Mouse (Mus musculus): ENCODE results near the gene Rag1. TPM values are rescaled to one million over a fixed set of nuclear protein-coding genes. Genes with fewer than 3 reads are reported as not detected.

The Rag1 gene
- total and polyA plus RNA-seq, 3 experiments = not detected

- Histone ChIP-seq H3K27ac (ENCODE audit: insufficient read depth, low read depth) (no peak overlapping the region), H3K9ac (ENCODE audit: insufficient read depth, low read depth) (no peak overlapping the region), H3K36me3 (replicated peaks in 1 of 2; ENCODE audit: control insufficient read depth in 1 of 2, insufficient read depth in 1 of 2, low read length in 1 of 2) (peaks cover 57 to 84% of the 10 kb centered on the region in 2 experiments), H3K79me2 (replicated peaks; ENCODE audit: control insufficient read depth, extremely low read depth, insufficient read depth, poor library complexity, severe bottlenecking) (no peaks in the 10 kb centered on the region), H3K27me3 (replicated peaks) (no peaks in the 10 kb centered on the region), H3K4me3 (replicated peaks in 1 of 3; ENCODE audit: low read depth in 2 of 3, low read length in 2 of 3, poor library complexity in 1 of 3) (no peak overlapping the region), H3K4me2 (ENCODE audit: insufficient read depth, low read depth, poor library complexity, severe bottlenecking) (no peak overlapping the region), H3K4me1 (ENCODE audit: control insufficient read depth in 1 of 2, insufficient read depth in 2 of 2) (peaks cover 0 to 2% of the 10 kb centered on the region in 2 experiments; a peak in 1 of 4 replicates), H3K9me3 (replicated peaks; ENCODE audit: low read length) (no peaks in the 10 kb centered on the region)
- in situ Hi-C loops (cut with MboI; ENCODE audit: low pct_ligation_motif_present, low pct_unique_long_range_greater_than_20kb, low sequenced_read_pairs) = no loop called here
- TF ChIP-seq IRF4 (IDR thresholded peaks at IDR 0.05; ENCODE audit: low read depth, low read length) (no peak), CTCF (conservative IDR thresholded peaks at IDR 0.05 in 1 of 2, IDR thresholded peaks at IDR 0.05 in 1 of 2; ENCODE audit: low read depth in 2 of 2, low read length in 2 of 2) (peak in 1 of 2 experiments; percentile 72; a peak in 3 of 4 replicates), POLR2AphosphoS2 (IDR thresholded peaks at IDR 0.05; ENCODE audit: low read depth, low read length) (no peak), UBTF (IDR thresholded peaks at IDR 0.05; ENCODE audit: low read depth, low read length) (no peak), ETS1 (conservative IDR thresholded peaks at IDR 0.05; ENCODE audit: low read depth, low read length) (no peak), ZKSCAN1 (IDR thresholded peaks at IDR 0.05; ENCODE audit: borderline replicate concordance, low read depth, low read length) (no peak), MEF2A (IDR thresholded peaks at IDR 0.05; ENCODE audit: borderline replicate concordance, low read depth, low read length) (peak; percentile 81), ZC3H11A (IDR thresholded peaks at IDR 0.05; ENCODE audit: low read depth, low read length) (no peak), SMC3 (IDR thresholded peaks at IDR 0.05; ENCODE audit: low read depth, low read length) (peak; percentile 49), RAD21 (IDR thresholded peaks at IDR 0.05; ENCODE audit: low read depth, low read length) (peak; percentile 73), ELF1 (IDR thresholded peaks at IDR 0.05; ENCODE audit: low read depth, low read length) (no peak), JUND (conservative IDR thresholded peaks at IDR 0.05; ENCODE audit: low read depth, low read length) (no peak), MAZ (IDR thresholded peaks at IDR 0.05; ENCODE audit: low read depth, low read length) (no peak)
- dilution Hi-C loops (cut with MboI; ENCODE audit: extremely low pct_ligation_motif_present, extremely low pct_unique_long_range_greater_than_20kb, low sequenced_read_pairs) = no loop called here
- DNase-seq (ENCODE audit: extremely low read depth) = peak; percentile 24
Observed at GRCm38 (mm10) chr2:101693577-101694215, 44.4 kb upstream of the Rag1 start.

DNA sequence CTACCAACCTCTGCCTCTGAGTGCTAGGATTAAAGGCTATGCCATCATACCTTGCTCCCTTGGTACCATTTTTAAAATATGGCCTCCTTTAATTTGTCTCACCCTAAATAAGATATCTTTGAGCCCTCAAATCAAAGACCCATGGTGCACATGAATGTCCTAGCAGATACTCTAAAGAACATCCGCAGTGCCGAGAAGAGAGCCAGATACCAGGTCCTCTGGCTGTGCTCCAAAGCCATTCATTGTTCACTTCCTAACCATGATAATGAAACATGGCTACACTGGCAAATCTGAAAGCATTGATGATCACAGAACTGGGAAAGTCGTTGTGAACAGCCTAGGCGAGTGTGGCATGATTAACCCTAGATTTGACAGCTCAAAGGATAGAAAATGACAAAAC lies 43.7 kb upstream of the Rag1 start:
- H3K27me3 ChIP-seq (replicated peaks) = no peaks in the 10 kb centered on the region
- H3K79me2 ChIP-seq (replicated peaks; ENCODE audit: control insufficient read depth, extremely low read depth, insufficient read depth, poor library complexity, severe bottlenecking) = no peaks in the 10 kb centered on the region
- dilution Hi-C loops (cut with MboI; ENCODE audit: extremely low pct_ligation_motif_present, extremely low pct_unique_long_range_greater_than_20kb, low sequenced_read_pairs) = no loop called here
- no peak overlapping the region for H3K9ac ChIP-seq (ENCODE audit: insufficient read depth, low read depth)
- DNase-seq (ENCODE audit: extremely low read depth) = no peak
- no peak overlapping the region for H3K4me2 ChIP-seq (ENCODE audit: insufficient read depth, low read depth, poor library complexity, severe bottlenecking)
- in situ Hi-C loops (cut with MboI; ENCODE audit: low pct_ligation_motif_present, low pct_unique_long_range_greater_than_20kb, low sequenced_read_pairs) = no loop called here
- H3K4me3 ChIP-seq (replicated peaks in 1 of 3; ENCODE audit: low read depth in 2 of 3, low read length in 2 of 3, poor library complexity in 1 of 3) = no peak overlapping the region
- TF ChIP-seq POLR2AphosphoS2 (IDR thresholded peaks at IDR 0.05; ENCODE audit: low read depth, low read length) (no peak), TBP (conservative IDR thresholded peaks at IDR 0.05; ENCODE audit: low read depth, low read length) (no peak), ELF1 (IDR thresholded peaks at IDR 0.05; ENCODE audit: low read depth, low read length) (no peak), MXI1 (IDR thresholded peaks at IDR 0.05; ENCODE audit: low read depth, low read length) (no peak), IRF4 (IDR thresholded peaks at IDR 0.05; ENCODE audit: low read depth, low read length) (no peak), CHD2 (IDR thresholded peaks at IDR 0.05; ENCODE audit: low read length) (no peak), BHLHE40 (IDR thresholded peaks at IDR 0.05; ENCODE audit: low read depth, low read length) (no peak), POLR2A (IDR thresholded peaks at IDR 0.05; ENCODE audit: low read depth, low read length) (no peak)
- H3K4me1 ChIP-seq (ENCODE audit: control insufficient read depth in 1 of 2, insufficient read depth in 2 of 2) = no peaks in the 10 kb centered on the region
- H3K9me3 ChIP-seq (replicated peaks; ENCODE audit: low read length) = no peaks in the 10 kb centered on the region
- H3K27ac ChIP-seq (ENCODE audit: insufficient read depth, low read depth) = no peak overlapping the region
- peaks cover 59 to 81% of the 10 kb centered on the region in 2 experiments for H3K36me3 ChIP-seq (replicated peaks in 1 of 2; ENCODE audit: control insufficient read depth in 1 of 2, insufficient read depth in 1 of 2, low read length in 1 of 2)
